Mouse (Mus musculus): Measurements from ENCODE around the gene Gm10643.

DNA sequence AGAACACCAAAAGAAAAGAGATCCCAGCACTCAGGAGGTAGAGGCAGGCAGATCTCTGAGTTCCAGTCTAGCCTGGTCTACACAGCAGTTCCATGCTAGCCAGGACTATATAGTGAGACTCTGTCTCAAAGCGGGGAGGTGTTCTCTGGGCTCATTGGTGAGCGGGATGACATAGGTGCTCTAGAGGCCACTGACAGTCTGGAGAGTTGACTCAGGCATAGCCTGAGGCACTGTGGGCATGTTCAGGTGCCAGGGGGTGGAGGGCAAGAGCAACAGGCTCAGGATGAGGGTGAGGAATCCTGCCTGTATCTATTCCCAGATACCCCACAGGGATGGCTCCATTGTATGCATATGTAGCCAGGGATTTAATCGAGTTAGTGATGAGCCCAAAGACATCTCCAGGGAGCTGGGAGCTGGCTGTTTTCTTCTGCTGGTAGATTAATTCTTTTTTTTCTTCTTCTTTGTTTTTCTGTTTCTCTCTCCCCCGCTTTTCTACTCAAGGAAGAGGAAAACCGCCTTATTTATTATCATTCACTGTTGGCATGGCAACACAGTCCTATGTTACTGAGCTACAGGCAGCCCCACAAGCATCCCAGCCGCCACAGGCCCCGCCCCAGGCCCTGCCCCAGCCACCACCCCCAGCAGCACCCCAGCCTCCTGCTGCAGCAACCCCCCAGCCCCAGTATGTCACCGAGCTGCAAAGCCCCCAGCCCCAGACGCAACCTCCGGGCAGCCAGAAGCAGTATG lies 8.5 kb upstream of the Gm10643 start:
- TF ChIP-seq HCFC1 (IDR thresholded peaks at IDR 0.05; ENCODE audit: borderline replicate concordance, insufficient read depth, low read length), result no peak
- no peak for TF ChIP-seq CHD2 (IDR thresholded peaks at IDR 0.05; ENCODE audit: low read depth, low read length)
- TF ChIP-seq MAFK (IDR thresholded peaks at IDR 0.05; ENCODE audit: insufficient read depth, low read depth, low read length), result no peak
- TF ChIP-seq ZNF384 (IDR thresholded peaks at IDR 0.05; ENCODE audit: low read depth, low read length), result no peak
- TF ChIP-seq ZC3H11A (IDR thresholded peaks at IDR 0.05; ENCODE audit: borderline replicate concordance, low read depth, low read length), result no peak

Measured in ES-E14 (cell line).